Mouse (Mus musculus): Measurements from ENCODE around the gene Asic2. TPM values are rescaled to one million over a fixed set of nuclear protein-coding genes. Genes with fewer than 3 reads are reported as not detected.

The Asic2 gene
- total and polyA plus RNA-seq, 2 experiments, result under 0.01 TPM; not detected in 1

DNA sequence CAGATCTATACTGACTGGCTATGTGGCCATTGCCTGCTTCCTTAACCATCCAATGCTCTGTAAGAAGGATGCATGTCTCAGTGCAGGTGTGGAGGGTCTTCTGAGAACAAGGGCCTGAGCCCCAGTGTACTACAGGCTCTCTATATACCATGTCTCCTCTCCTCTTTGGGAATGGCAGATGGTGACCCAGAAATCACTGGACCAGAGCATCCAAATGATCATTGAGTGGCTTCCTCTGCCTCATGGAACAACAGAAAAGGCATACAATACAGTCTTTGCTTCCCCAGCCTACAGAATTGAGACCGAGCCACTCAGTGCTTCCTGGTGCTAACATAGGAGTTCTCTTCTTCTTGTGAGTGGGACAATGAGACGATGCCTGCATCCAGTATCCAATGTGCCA is 200.0 kb downstream of the Asic2 start:
- TF ChIP-seq POLR2A (IDR thresholded peaks at IDR 0.05; ENCODE audit: extremely low read depth, insufficient read depth, low read length), result no peak
- TF ChIP-seq CTCF (IDR thresholded peaks at IDR 0.05; ENCODE audit: low read depth, low read length), result no peak
- Histone ChIP-seq H3K9ac (ENCODE audit: low read depth, low read length) (no peak overlapping the region), H3K27ac (replicated peaks; ENCODE audit: insufficient read depth, low read depth, low read length) (no peak overlapping the region), H3K27me3 (ENCODE audit: control insufficient read depth, insufficient read depth, low read length) (no peaks in the 10 kb centered on the region), H3K4me3 (ENCODE audit: insufficient read depth, low read depth, low read length) (no peak overlapping the region), H3K4me1 (ENCODE audit: control insufficient read depth, insufficient read depth, low read length) (no peaks in the 10 kb centered on the region), H3K79me2 (ENCODE audit: control insufficient read depth, insufficient read depth, low read length) (no peaks in the 10 kb centered on the region), H3K36me3 (ENCODE audit: control insufficient read depth, insufficient read depth, low read length) (no peaks in the 10 kb centered on the region)
- WGBS, result 90% methylated on average over 2 of the region's 2 CpGs
- no peak for DNase-seq (ENCODE audit: extremely low read depth, low read depth, low spot score)

DNA sequence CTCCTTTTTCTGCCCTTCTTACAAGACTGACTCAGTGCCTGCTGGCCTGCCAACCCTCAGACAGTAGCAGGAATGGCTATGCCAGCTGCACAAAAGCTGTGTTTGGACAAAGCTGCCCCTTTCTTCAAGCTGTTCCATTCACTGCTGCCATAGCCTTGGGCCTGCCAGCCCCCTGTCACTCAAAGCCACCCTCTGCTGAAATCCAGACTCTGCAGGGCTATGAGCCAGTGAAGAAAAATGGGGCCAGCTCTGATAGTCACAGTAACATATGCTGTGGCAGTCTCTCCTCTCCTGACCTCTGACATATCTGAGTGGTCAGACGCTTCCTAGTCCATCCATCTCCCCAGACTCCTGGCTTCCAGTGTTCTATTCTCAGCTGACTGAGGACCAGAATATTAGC is 200.5 kb downstream of the Asic2 start:
- Histone ChIP-seq H3K36me3 (ENCODE audit: control insufficient read depth, insufficient read depth, low read length) (no peaks in the 10 kb centered on the region), H3K9ac (ENCODE audit: low read depth, low read length) (no peak overlapping the region), H3K79me2 (ENCODE audit: control insufficient read depth, insufficient read depth, low read length) (no peaks in the 10 kb centered on the region), H3K4me1 (ENCODE audit: control insufficient read depth, insufficient read depth, low read length) (no peaks in the 10 kb centered on the region), H3K27ac (replicated peaks; ENCODE audit: insufficient read depth, low read depth, low read length) (no peak overlapping the region), H3K27me3 (ENCODE audit: control insufficient read depth, insufficient read depth, low read length) (no peaks in the 10 kb centered on the region), H3K4me3 (ENCODE audit: insufficient read depth, low read depth, low read length) (no peak overlapping the region)
- 77% methylated on average over 1 of the region's 1 CpGs for WGBS
- TF ChIP-seq CTCF (IDR thresholded peaks at IDR 0.05; ENCODE audit: low read depth, low read length), result no peak
- TF ChIP-seq POLR2A (IDR thresholded peaks at IDR 0.05; ENCODE audit: extremely low read depth, insufficient read depth, low read length), result no peak
- DNase-seq (ENCODE audit: extremely low read depth, low read depth, low spot score), result no peak

DNA sequence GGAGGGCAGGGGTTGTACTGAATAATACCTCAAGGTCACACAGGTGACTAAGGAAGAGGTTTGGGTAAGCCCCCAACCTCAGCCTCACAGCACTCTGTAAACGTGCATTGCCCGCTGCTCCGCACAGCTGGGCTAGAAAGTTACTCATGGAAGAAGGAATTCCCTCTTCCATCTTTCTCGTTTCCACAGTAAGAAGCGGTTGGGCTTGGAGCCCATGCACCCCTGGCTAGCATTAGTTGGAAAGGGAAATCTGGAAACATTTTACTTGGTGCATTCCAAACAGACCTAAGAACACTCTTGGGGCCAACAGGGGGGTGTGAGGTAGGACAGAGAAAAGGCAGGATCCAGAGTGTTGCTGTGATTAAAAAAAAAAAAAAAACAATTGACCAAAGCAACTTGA is 203.0 kb downstream of the Asic2 start:
- 76% methylated on average over 5 of the region's 5 CpGs for WGBS
- Histone ChIP-seq H3K27ac (replicated peaks; ENCODE audit: insufficient read depth, low read depth, low read length) (no peak overlapping the region), H3K4me3 (ENCODE audit: insufficient read depth, low read depth, low read length) (no peak overlapping the region), H3K79me2 (ENCODE audit: control insufficient read depth, insufficient read depth, low read length) (no peaks in the 10 kb centered on the region), H3K36me3 (ENCODE audit: control insufficient read depth, insufficient read depth, low read length) (no peaks in the 10 kb centered on the region), H3K4me1 (ENCODE audit: control insufficient read depth, insufficient read depth, low read length) (no peaks in the 10 kb centered on the region), H3K9ac (ENCODE audit: low read depth, low read length) (no peak overlapping the region), H3K27me3 (ENCODE audit: control insufficient read depth, insufficient read depth, low read length) (no peaks in the 10 kb centered on the region)
- TF ChIP-seq POLR2A (IDR thresholded peaks at IDR 0.05; ENCODE audit: extremely low read depth, insufficient read depth, low read length) (no peak), CTCF (IDR thresholded peaks at IDR 0.05; ENCODE audit: low read depth, low read length) (no peak)
- DNase-seq (ENCODE audit: extremely low read depth, low read depth, low spot score), result no peak

DNA sequence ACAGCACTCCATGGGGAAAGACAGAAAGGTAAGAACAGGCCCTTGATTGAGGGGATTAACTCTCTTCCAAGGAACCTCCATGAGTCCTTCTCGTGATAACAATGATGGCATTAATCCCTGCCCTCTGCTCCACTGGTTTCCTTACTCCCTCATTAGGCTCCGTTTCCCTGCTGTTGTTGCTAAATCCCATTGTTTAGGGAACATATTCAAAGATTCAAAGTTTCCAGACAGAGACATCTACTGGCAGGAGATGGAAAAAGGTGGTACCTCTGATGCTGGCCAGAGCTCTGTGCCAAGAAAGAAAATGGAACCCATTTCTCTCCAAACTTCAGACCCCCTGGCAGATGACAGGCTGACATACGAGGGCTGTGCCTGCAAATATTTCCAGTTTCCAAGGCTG is 203.5 kb downstream of the Asic2 start:
- Histone ChIP-seq H3K27ac (replicated peaks; ENCODE audit: insufficient read depth, low read depth, low read length) (no peak overlapping the region), H3K9ac (ENCODE audit: low read depth, low read length) (no peak overlapping the region), H3K4me1 (ENCODE audit: control insufficient read depth, insufficient read depth, low read length) (no peaks in the 10 kb centered on the region), H3K79me2 (ENCODE audit: control insufficient read depth, insufficient read depth, low read length) (no peaks in the 10 kb centered on the region), H3K36me3 (ENCODE audit: control insufficient read depth, insufficient read depth, low read length) (no peaks in the 10 kb centered on the region), H3K4me3 (ENCODE audit: insufficient read depth, low read depth, low read length) (no peak overlapping the region), H3K27me3 (ENCODE audit: control insufficient read depth, insufficient read depth, low read length) (0 out of 2 replicates have a peak, but pooled peaks cover 2% of the 10 kb centered on the region)
- WGBS, result 23% methylated on average over 3 of the region's 3 CpGs
- no peak for TF ChIP-seq POLR2A (IDR thresholded peaks at IDR 0.05; ENCODE audit: extremely low read depth, insufficient read depth, low read length)
- no peak for TF ChIP-seq CTCF (IDR thresholded peaks at IDR 0.05; ENCODE audit: low read depth, low read length)
- DNase-seq (ENCODE audit: extremely low read depth, low read depth, low spot score), result no peak

DNA sequence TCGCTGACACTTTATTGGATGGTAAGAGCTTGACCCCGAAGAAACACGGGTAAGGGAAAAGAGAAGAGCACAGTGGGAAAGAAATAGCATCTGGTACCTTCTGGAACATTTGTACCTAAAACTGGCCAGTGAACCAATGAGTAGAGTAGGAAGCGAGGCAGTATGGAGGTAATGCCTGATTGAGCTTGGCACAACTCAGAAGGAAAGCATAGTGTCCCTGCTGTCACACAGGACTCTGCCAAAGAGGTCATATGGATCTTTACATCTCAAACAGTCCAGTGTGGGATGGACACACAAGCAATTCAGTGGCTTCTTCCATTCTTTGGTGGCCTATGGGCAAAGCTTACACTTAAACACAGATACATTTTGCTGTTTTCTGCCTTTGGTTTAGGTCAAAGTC is 211.0 kb downstream of the Asic2 start:
- H3K27ac ChIP-seq (replicated peaks; ENCODE audit: insufficient read depth, low read depth, low read length), result no peak overlapping the region
- H3K36me3 ChIP-seq (ENCODE audit: control insufficient read depth, insufficient read depth, low read length), result no peaks in the 10 kb centered on the region
- H3K9ac ChIP-seq (ENCODE audit: low read depth, low read length), result no peak overlapping the region
- no peaks in the 10 kb centered on the region for H3K79me2 ChIP-seq (ENCODE audit: control insufficient read depth, insufficient read depth, low read length)
- H3K27me3 ChIP-seq (ENCODE audit: control insufficient read depth, insufficient read depth, low read length), result 0 out of 2 replicates have a peak, but pooled peaks cover 2% of the 10 kb centered on the region
- TF ChIP-seq POLR2A (IDR thresholded peaks at IDR 0.05; ENCODE audit: extremely low read depth, insufficient read depth, low read length), result no peak
- TF ChIP-seq CTCF (IDR thresholded peaks at IDR 0.05; ENCODE audit: low read depth, low read length), result no peak
- DNase-seq (ENCODE audit: extremely low read depth, low read depth, low spot score), result no peak
- H3K4me3 ChIP-seq (ENCODE audit: insufficient read depth, low read depth, low read length), result no peak overlapping the region
- no peaks in the 10 kb centered on the region for H3K4me1 ChIP-seq (ENCODE audit: control insufficient read depth, insufficient read depth, low read length)
- WGBS, result 82% methylated on average over 4 of the region's 4 CpGs

DNA sequence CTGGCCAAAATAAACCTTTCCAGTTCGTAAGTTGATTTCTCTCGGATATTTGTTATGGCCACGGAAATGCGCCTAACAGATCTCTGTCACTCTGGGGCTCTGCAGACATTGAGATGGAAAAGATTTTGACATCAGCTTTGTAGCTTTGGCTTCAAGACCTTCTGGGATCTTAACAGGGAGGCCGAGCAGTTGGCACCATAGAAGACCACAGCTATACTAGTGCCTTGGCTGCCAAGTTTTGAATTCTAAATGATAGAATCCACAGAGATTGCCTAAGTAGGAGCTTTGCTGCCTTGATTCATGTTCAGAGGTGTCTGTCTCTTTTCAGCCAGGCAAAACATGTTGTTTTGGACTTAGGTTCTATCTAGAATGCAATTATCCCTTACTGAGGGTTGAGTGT is 217.4 kb downstream of the Asic2 start:
- H3K79me2 ChIP-seq (ENCODE audit: control insufficient read depth, insufficient read depth, low read length), result no peaks in the 10 kb centered on the region
- no peak for DNase-seq (ENCODE audit: extremely low read depth, low read depth, low spot score)
- no peak overlapping the region for H3K27ac ChIP-seq (replicated peaks; ENCODE audit: insufficient read depth, low read depth, low read length)
- H3K4me1 ChIP-seq (ENCODE audit: control insufficient read depth, insufficient read depth, low read length), result no peaks in the 10 kb centered on the region
- 86% methylated on average over 5 of the region's 5 CpGs for WGBS
- TF ChIP-seq POLR2A (IDR thresholded peaks at IDR 0.05; ENCODE audit: extremely low read depth, insufficient read depth, low read length), result no peak
- no peak for TF ChIP-seq CTCF (IDR thresholded peaks at IDR 0.05; ENCODE audit: low read depth, low read length)
- H3K9ac ChIP-seq (ENCODE audit: low read depth, low read length), result no peak overlapping the region
- no peaks in the 10 kb centered on the region for H3K27me3 ChIP-seq (ENCODE audit: control insufficient read depth, insufficient read depth, low read length)
- H3K36me3 ChIP-seq (ENCODE audit: control insufficient read depth, insufficient read depth, low read length), result no peaks in the 10 kb centered on the region
- H3K4me3 ChIP-seq (ENCODE audit: insufficient read depth, low read depth, low read length), result no peak overlapping the region

All from liver, adult 2 months (tissue).